16 mouse cellular contexts compared by ENCODE assay signal in the genomic region with DNA sequence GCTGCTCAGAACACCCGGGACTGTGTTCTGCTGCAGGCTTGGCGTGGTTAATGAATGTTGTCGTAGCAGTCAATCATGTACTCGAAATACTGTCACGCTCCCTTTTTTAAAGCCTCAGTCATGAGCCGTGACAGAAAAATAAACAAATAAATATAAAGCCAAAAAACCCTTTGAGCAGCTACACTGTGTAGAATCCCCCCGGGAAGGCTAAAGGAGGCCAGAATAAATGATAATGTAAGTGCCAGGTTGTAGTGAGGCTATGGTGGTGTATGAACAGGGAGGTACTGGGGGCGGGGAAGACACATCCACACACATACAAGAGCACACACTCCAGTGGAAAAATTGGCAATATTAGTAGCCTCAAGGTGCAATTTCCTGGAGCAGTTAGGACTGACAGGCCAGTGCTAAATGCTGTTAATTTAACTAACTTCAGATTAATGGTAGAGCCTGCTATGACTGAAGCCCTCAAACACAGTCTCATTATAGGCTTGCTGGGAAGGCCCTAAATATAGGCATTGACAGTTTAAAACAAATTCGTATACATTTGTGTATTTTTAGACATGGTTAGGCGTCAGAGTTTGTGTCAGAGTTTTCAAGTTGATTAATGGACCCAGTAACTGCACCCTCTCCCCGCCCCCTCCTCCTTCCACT.
DNase-seq lines count a peak whose midpoint lies in the region; ATAC-seq and TF ChIP-seq lines count a peak whose summit lies in the region.
"Had no signal": no experiment of that assay in that cellular context is flagged by ENCODE, and none has a peak within 500 bp of the region (broad histone marks: within the 10 kb centered on the region; RNA-seq: fewer than 3 reads in every experiment).

No protein-coding gene starts in this region.

- H3K4me3 ChIP-seq in kidney, adult 2 months (ENCODE audit: insufficient read depth, low read depth, low read length): no peak overlapping the region
- H3K4me3 ChIP-seq in neural tube, embryonic 11.5 days (ENCODE audit: low read depth, low read length): no peak overlapping the region
- no peak overlapping the region for H3K4me3 ChIP-seq in limb, embryonic 14.5 days (replicated peaks; ENCODE audit: low read length)
- H3K4me3 ChIP-seq: embryonic facial prominence, embryonic 12.5 days; megakaryocyte, embryonic 14.5 days had no signal

- TF ChIP-seq POLR2A in kidney, adult 2 months (IDR thresholded peaks at IDR 0.05; ENCODE audit: low read depth, low read length): no peak
- TF ChIP-seq POLR2A in limb, embryonic 14.5 days (IDR thresholded peaks at IDR 0.05; ENCODE audit: borderline replicate concordance, extremely low read depth, insufficient read depth, insufficient read length): no peak

- 28% methylated on average over 11 of the region's 11 CpGs for WGBS in kidney, adult 2 months
- WGBS in neural tube, embryonic 11.5 days: 42% methylated on average over 11 of the region's 11 CpGs
- 46% methylated on average over 11 of the region's 11 CpGs for WGBS in limb, embryonic 14.5 days

- peak; percentile 30 for DNase-seq in kidney, adult 2 months
- no peak for DNase-seq in kidney, adult 18-20 months
- DNase-seq in neural tube, embryonic 11.5 days (ENCODE audit: low spot score): no peak
- DNase-seq in neural tube, embryonic 10.5 days (ENCODE audit: extremely low spot score, low spot score): no peak
- no peak for DNase-seq in limb, embryonic 14.5 days (ENCODE audit: low spot score)
- DNase-seq in adrenal gland, adult 18-20 months (ENCODE audit: low spot score in 2 of 2): no peak
- no peak for DNase-seq in urinary bladder, adult 18-20 months (ENCODE audit: low spot score in 2 of 2)
- DNase-seq: adrenal gland, postnatal 14 days; cerebellum, postnatal 25 days; gastrocnemius, postnatal 10 days; heart, postnatal 14 days; layer of hippocampus, postnatal 36 days had no signal

- peak; percentile 13; the same call in 1 of the 2 replicates for ATAC-seq in neural tube, embryonic 11.5 days (ENCODE audit: insufficient read depth, low FRiP score, low TSS enrichment)
- ATAC-seq in limb, embryonic 14.5 days (ENCODE audit: low FRiP score, low read depth): 0 out of 2 replicates have a peak, but pooled peaks have one; percentile 34

- no peak overlapping the region for H3K9ac ChIP-seq in neural tube, embryonic 11.5 days (ENCODE audit: low read length)
- no peak overlapping the region for H3K9ac ChIP-seq in limb, embryonic 14.5 days (ENCODE audit: low read depth, low read length, severe bottlenecking)
- H3K9ac ChIP-seq: embryonic facial prominence, embryonic 12.5 days had no signal

- no peaks in the 10 kb centered on the region for H3K27me3 ChIP-seq in kidney, adult 2 months (replicated peaks; ENCODE audit: control insufficient read depth, insufficient read depth, low read length)
- H3K27me3 ChIP-seq in neural tube, embryonic 11.5 days (ENCODE audit: control insufficient read depth, insufficient read depth, low read length): no peaks in the 10 kb centered on the region
- H3K27me3 ChIP-seq in limb, embryonic 14.5 days (ENCODE audit: control insufficient read depth, insufficient read depth, low read length): no peaks in the 10 kb centered on the region
- H3K27me3 ChIP-seq: embryonic facial prominence, embryonic 12.5 days; megakaryocyte, embryonic 14.5 days had no signal

- no peaks in the 10 kb centered on the region for H3K4me1 ChIP-seq in kidney, adult 2 months (ENCODE audit: control insufficient read depth, insufficient read depth, low read length)
- no peaks in the 10 kb centered on the region; the same call in 1 of the 2 replicates for H3K4me1 ChIP-seq in neural tube, embryonic 11.5 days (ENCODE audit: control insufficient read depth, insufficient read depth, low read length)
- H3K4me1 ChIP-seq in limb, embryonic 14.5 days (ENCODE audit: control insufficient read depth, insufficient read depth, low read length): peaks cover 14% of the 10 kb centered on the region
- H3K4me1 ChIP-seq: megakaryocyte, embryonic 14.5 days had no signal

- H3K27ac ChIP-seq in kidney, adult 2 months (ENCODE audit: insufficient read depth, low read depth, low read length): no peak overlapping the region
- H3K27ac ChIP-seq in neural tube, embryonic 11.5 days (ENCODE audit: low read depth, low read length): no peak overlapping the region
- H3K27ac ChIP-seq in limb, embryonic 14.5 days (replicated peaks; ENCODE audit: low read depth, low read length): 0 out of 2 replicates have a peak overlapping the region, but pooled peaks have one; percentile 13
- H3K27ac ChIP-seq: embryonic facial prominence, embryonic 12.5 days had no signal

- TF ChIP-seq CTCF in kidney, adult 2 months (conservative IDR thresholded peaks at IDR 0.05; ENCODE audit: insufficient read depth, insufficient read length, low read depth, low read length): no peak

- H3K36me3 ChIP-seq in kidney, adult 2 months (ENCODE audit: control insufficient read depth, insufficient read depth, low read length): no peaks in the 10 kb centered on the region
- H3K36me3 ChIP-seq in neural tube, embryonic 11.5 days (ENCODE audit: control insufficient read depth, insufficient read depth, low read length): no peaks in the 10 kb centered on the region
- H3K36me3 ChIP-seq in limb, embryonic 14.5 days (ENCODE audit: control insufficient read depth, insufficient read depth, low read length): no peaks in the 10 kb centered on the region
- H3K36me3 ChIP-seq: embryonic facial prominence, embryonic 12.5 days; G1E had no signal

- no peaks in the 10 kb centered on the region for H3K9me3 ChIP-seq in neural tube, embryonic 11.5 days (ENCODE audit: control insufficient read depth, low read length)
- no peaks in the 10 kb centered on the region for H3K9me3 ChIP-seq in limb, embryonic 14.5 days (ENCODE audit: control insufficient read depth, low read length)
- H3K9me3 ChIP-seq: embryonic facial prominence, embryonic 12.5 days had no signal

- H3K4me2 ChIP-seq in neural tube, embryonic 11.5 days (ENCODE audit: low read depth): no peak overlapping the region
- H3K4me2 ChIP-seq in limb, embryonic 14.5 days (replicated peaks; ENCODE audit: low read depth, low read length, severe bottlenecking): no peak overlapping the region
- H3K4me2 ChIP-seq: embryonic facial prominence, embryonic 12.5 days; liver, embryonic 11.5 days had no signal
